In the genomic region with DNA sequence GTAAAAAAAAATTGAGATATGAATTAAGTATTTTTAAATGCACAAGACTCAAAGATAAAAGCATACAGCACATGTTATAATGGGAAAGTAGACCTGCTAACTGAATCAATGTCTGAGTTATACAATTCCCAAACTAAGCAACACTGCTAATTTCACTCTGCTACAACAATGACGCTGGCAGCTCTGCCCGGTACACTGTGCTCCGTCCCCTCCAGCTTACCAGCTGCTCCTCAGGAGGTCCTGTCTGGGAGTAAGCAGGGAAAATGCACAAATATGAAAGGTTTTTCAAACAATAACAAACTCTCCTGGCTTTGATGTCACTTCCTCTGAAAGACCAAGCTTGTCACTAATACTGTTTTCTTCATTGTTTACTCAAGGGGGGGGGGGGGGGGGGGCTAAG, we compare ENCODE assay signal across 14 mouse cellular contexts. TPM values are rescaled to one million over a fixed set of nuclear protein-coding genes. Genes with fewer than 3 reads are reported as not detected.
DNase-seq lines count a peak whose midpoint lies in the region; ATAC-seq lines count a peak whose summit lies in the region.
"Had no signal": no experiment of that assay in that cellular context is flagged by ENCODE, and none has a peak within 500 bp of the region (broad histone marks: within the 10 kb centered on the region; RNA-seq: fewer than 3 reads in every experiment).

No protein-coding gene starts in this region.

- ATAC-seq in frontal cortex, adult (ENCODE audit: low TSS enrichment), result peak; percentile 50; the same call in 1 of the 2 replicates
- ATAC-seq: forebrain, embryonic 16.5 days had no signal

- DNase-seq in frontal cortex, postnatal 25 days (ENCODE audit: low spot score in 2 of 2), result no peak
- DNase-seq in kidney, adult 9 months, result peak; percentile 21
- no peak for DNase-seq in kidney, postnatal 4 days
- DNase-seq in layer of hippocampus, adult 9-11 months, result peak; percentile 23
- DNase-seq in layer of hippocampus, postnatal 10 days (ENCODE audit: low spot score in 2 of 2), result no peak
- DNase-seq in embryo, embryonic 10 days (ENCODE audit: low spot score), result no peak
- DNase-seq: adrenal gland, postnatal 36 days; cerebellum, adult 11-12 months; cerebellum, adult 9-10 months; cerebellum, postnatal 25 days; heart, adult 18-20 months; heart, postnatal 14 days had no signal

RNA-seq across cellular contexts. Expression of gene Sos1, which starts 45.8 kb away (rescaled TPM):
- 10 to 100 TPM; 37.8 to 41.5 TPM for total RNA-seq in layer of hippocampus, postnatal 10 days (2021)

Comparison
In these comparisons a context has a peak if more than half of its experiments do, and no peak if none do; other contexts are left out.
1. DNase-seq: peak in kidney, adult 9 months (single experiment) and layer of hippocampus, adult 9-11 months (single experiment); none in frontal cortex, postnatal 25 days (0 of 2), kidney, postnatal 4 days (0 of 2), layer of hippocampus, postnatal 10 days (0 of 2) and embryo, embryonic 10 days (single experiment).